Comparison of ENCODE assay signal across 10 mouse cellular contexts in genomic region chr3:108409656-108410358, GRCm38 (mm10). TPM values are rescaled to one million over a fixed set of nuclear protein-coding genes. Genes with fewer than 3 reads are reported as not detected.
A peak's percentile ranks its signal among the peaks of the same experiment; 100 is the strongest.
DNase-seq lines count a peak whose midpoint lies in the region; ATAC-seq lines count a peak whose summit lies in the region.
"Had no signal": no experiment of that assay in that cellular context is flagged by ENCODE, and none has a peak within 500 bp of the region (broad histone marks: within the 10 kb centered on the region; RNA-seq: fewer than 3 reads in every experiment).

No protein-coding gene starts in this region.

- H3K27ac ChIP-seq in forebrain, embryonic 15.5 days (replicated peaks): peak overlapping the region; percentile 96
- no peak overlapping the region for H3K27ac ChIP-seq in stomach, embryonic 14.5 days (ENCODE audit: low read length)
- no peak overlapping the region for H3K27ac ChIP-seq in liver, embryonic 12.5 days

- intact Hi-C loops in left cerebral cortex, postnatal 4 days (cut with DNase I): no loop called here

- no peaks in the 10 kb centered on the region for H3K9me3 ChIP-seq in forebrain, embryonic 15.5 days
- peaks cover 17% of the 10 kb centered on the region for H3K9me3 ChIP-seq in stomach, embryonic 14.5 days (ENCODE audit: control insufficient read depth, low read depth, low read length)
- peaks cover 20% of the 10 kb centered on the region; the same call in 1 of the 2 replicates for H3K9me3 ChIP-seq in liver, embryonic 12.5 days (replicated peaks)

- peak overlapping the region; percentile 76 for H3K4me2 ChIP-seq in forebrain, embryonic 15.5 days (replicated peaks)
- H3K4me2 ChIP-seq in stomach, embryonic 14.5 days (replicated peaks; ENCODE audit: low read depth, low read length): peak overlapping the region; percentile 24; the same call in 1 of the 2 replicates
- no peak overlapping the region for H3K4me2 ChIP-seq in liver, embryonic 12.5 days

- no peaks in the 10 kb centered on the region for H3K27me3 ChIP-seq in forebrain, embryonic 15.5 days
- no peaks in the 10 kb centered on the region for H3K27me3 ChIP-seq in stomach, embryonic 14.5 days (ENCODE audit: control insufficient read depth, insufficient read depth, low read length)
- peaks cover 30% of the 10 kb centered on the region for H3K27me3 ChIP-seq in liver, embryonic 12.5 days (replicated peaks)

- peaks cover 79% of the 10 kb centered on the region for H3K4me1 ChIP-seq in forebrain, embryonic 15.5 days
- H3K4me1 ChIP-seq in stomach, embryonic 14.5 days (ENCODE audit: control insufficient read depth, insufficient read depth, low read length): peaks cover 13% of the 10 kb centered on the region
- H3K4me1 ChIP-seq in liver, embryonic 12.5 days: no peaks in the 10 kb centered on the region

- peaks cover 41% of the 10 kb centered on the region for H3K36me3 ChIP-seq in forebrain, embryonic 15.5 days
- peaks cover 3% of the 10 kb centered on the region for H3K36me3 ChIP-seq in stomach, embryonic 14.5 days (ENCODE audit: control insufficient read depth, insufficient read depth, low read length)
- H3K36me3 ChIP-seq in liver, embryonic 12.5 days: 0 out of 2 replicates have a peak, but pooled peaks cover 5% of the 10 kb centered on the region

- H3K9ac ChIP-seq in forebrain, embryonic 15.5 days (replicated peaks): peak overlapping the region; percentile 67
- H3K9ac ChIP-seq in stomach, embryonic 14.5 days (replicated peaks; ENCODE audit: low read depth, low read length): no peak overlapping the region; the same call in 1 of the 2 replicates
- H3K9ac ChIP-seq in liver, embryonic 12.5 days: no peak overlapping the region

- ATAC-seq in forebrain, embryonic 15.5 days (replicated peaks): peak; percentile 15
- ATAC-seq in stomach, embryonic 14.5 days (ENCODE audit: insufficient number of reproducible peaks, insufficient read depth, low FRiP score, low read depth): no peak
- no peak for ATAC-seq in granulocyte monocyte progenitor cell, adult 5-6 weeks (replicated peaks; ENCODE audit: poor library complexity, severe bottlenecking)
- no peak for ATAC-seq in liver, embryonic 12.5 days

- peak; percentile 82 for DNase-seq in left cerebral cortex, postnatal 4 days
- no peak for DNase-seq in left cerebral cortex, adult 8-10 months (ENCODE audit: low spot score in 2 of 2)
- peak; percentile 35 to 65 for DNase-seq in kidney, postnatal 25 days
- DNase-seq in B cell, adult 2 months: no peak

- WGBS in forebrain, embryonic 15.5 days: 14% methylated on average over 8 of the region's 8 CpGs
- WGBS in stomach, embryonic 14.5 days: 50% methylated on average over 8 of the region's 8 CpGs
- WGBS in liver, embryonic 12.5 days (ENCODE audit: insufficient replicate concordance): 50% methylated on average over 8 of the region's 8 CpGs

- peak overlapping the region; percentile 40 for H3K4me3 ChIP-seq in forebrain, embryonic 15.5 days
- H3K4me3 ChIP-seq in stomach, embryonic 14.5 days (ENCODE audit: low read depth, low read length): no peak overlapping the region
- H3K4me3 ChIP-seq in liver, embryonic 12.5 days: no peak overlapping the region

RNA-seq across cellular contexts. Expression of gene Celsr2, which starts 5.5 kb away (rescaled TPM):
- 100 to 1,000 TPM; 136 to 149 TPM for total RNA-seq in left cerebral cortex, postnatal 4 days (2021)
- 100 to 1,000 TPM; 145 to 152 (median 149) TPM for total RNA-seq in left cerebral cortex, adult 8-10 months (2022)
- 49.1 and 52.8 TPM in 2 replicates for polyA plus RNA-seq in forebrain, embryonic 15.5 days (2015; fragmentation: Nextera tagmentation; extraction: Ambion mirVana)
- 20.6 and 21.9 TPM in 2 replicates for polyA plus RNA-seq in stomach, embryonic 14.5 days (2014; fragmentation: Nextera tagmentation; extraction: Ambion mirVana)
- 0.58 and 2.5 TPM in 2 replicates for total RNA-seq in granulocyte monocyte progenitor cell, adult 5-6 weeks (2014; fragmentation: Nextera tagmentation)
- total RNA-seq in granulocyte monocyte progenitor cell, adult 5-6 weeks (2017): 0.04 and 0.15 TPM in 2 replicates
- 0.49 and 0.93 TPM in 2 replicates for polyA plus RNA-seq in liver, embryonic 12.5 days (2016; fragmentation: Nextera tagmentation; extraction: Ambion mirVana)
- total RNA-seq: CH12.LX had no signal

RNA-seq across cellular contexts. Expression of gene Psrc1, which starts 26.2 kb away (rescaled TPM):
- total RNA-seq in left cerebral cortex, postnatal 4 days (2021): 1 to 10 TPM; 4.3 to 6.9 TPM
- total RNA-seq in left cerebral cortex, adult 8-10 months (2022): 10 to 100 TPM; 11.1 to 13.8 (median 11.7) TPM
- polyA plus RNA-seq in forebrain, embryonic 15.5 days (2015; fragmentation: Nextera tagmentation; extraction: Ambion mirVana): 35.6 and 41.5 TPM in 2 replicates
- polyA plus RNA-seq in stomach, embryonic 14.5 days (2014; fragmentation: Nextera tagmentation; extraction: Ambion mirVana): 39.3 and 44.4 TPM in 2 replicates
- total RNA-seq in granulocyte monocyte progenitor cell, adult 5-6 weeks (2014; fragmentation: Nextera tagmentation): 11.6 and 14.3 TPM in 2 replicates
- 12.9 and 16.2 TPM in 2 replicates for total RNA-seq in granulocyte monocyte progenitor cell, adult 5-6 weeks (2017)
- 20.2 and 21.2 TPM in 2 replicates for polyA plus RNA-seq in liver, embryonic 12.5 days (2016; fragmentation: Nextera tagmentation; extraction: Ambion mirVana)

RNA-seq across cellular contexts. Expression of gene Sars, which starts 35.2 kb away (rescaled TPM):
- total RNA-seq in left cerebral cortex, postnatal 4 days (2021): 100 to 1,000 TPM; 194 to 199 TPM
- 100 to 1,000 TPM; 234 to 244 (median 236) TPM for total RNA-seq in left cerebral cortex, adult 8-10 months (2022)
- 221 and 222 TPM in 2 replicates for polyA plus RNA-seq in forebrain, embryonic 15.5 days (2015; fragmentation: Nextera tagmentation; extraction: Ambion mirVana)
- polyA plus RNA-seq in stomach, embryonic 14.5 days (2014; fragmentation: Nextera tagmentation; extraction: Ambion mirVana): 115 and 129 TPM in 2 replicates
- total RNA-seq in granulocyte monocyte progenitor cell, adult 5-6 weeks (2014; fragmentation: Nextera tagmentation): 30.9 and 36.2 TPM in 2 replicates
- total RNA-seq in granulocyte monocyte progenitor cell, adult 5-6 weeks (2017): 196 and 259 TPM in 2 replicates
- 132 and 134 TPM in 2 replicates for polyA plus RNA-seq in liver, embryonic 12.5 days (2016; fragmentation: Nextera tagmentation; extraction: Ambion mirVana)

RNA-seq across cellular contexts. Expression of gene Mybphl, which starts 45.1 kb away (rescaled TPM):
- total RNA-seq in left cerebral cortex, postnatal 4 days (2021): under 1 TPM in 1 of 2 experiments, not detected in 1; 0.30 TPM
- total RNA-seq in left cerebral cortex, adult 8-10 months (2022): not detected
- polyA plus RNA-seq in forebrain, embryonic 15.5 days (2015; fragmentation: Nextera tagmentation; extraction: Ambion mirVana): not detected in 2 replicates
- not detected in 2 replicates for polyA plus RNA-seq in stomach, embryonic 14.5 days (2014; fragmentation: Nextera tagmentation; extraction: Ambion mirVana)
- total RNA-seq in granulocyte monocyte progenitor cell, adult 5-6 weeks (2014; fragmentation: Nextera tagmentation): not detected in 2 replicates
- not detected in 2 replicates for total RNA-seq in granulocyte monocyte progenitor cell, adult 5-6 weeks (2017)
- 0.19 TPM in 1 of 2 replicates, not detected in the other for polyA plus RNA-seq in liver, embryonic 12.5 days (2016; fragmentation: Nextera tagmentation; extraction: Ambion mirVana)
- total RNA-seq: adrenal gland, postnatal 4 days; CH12.LX had no signal

Comparison
In these comparisons a context has a peak if more than half of its experiments do, and no peak if none do; other contexts are left out.
1. DNase-seq: peak in left cerebral cortex, postnatal 4 days (single experiment) and kidney, postnatal 25 days (2 of 2); none in left cerebral cortex, adult 8-10 months (0 of 2) and B cell, adult 2 months (0 of 2).
2. RNA of gene Celsr2, which starts 5.5 kb away (total RNA-seq): 145 to 152 TPM in left cerebral cortex, adult 8-10 months and 136 to 149 TPM in left cerebral cortex, postnatal 4 days; 0.04 to 2.5 TPM in granulocyte monocyte progenitor cell, adult 5-6 weeks; every median in the first group is over 10 times any median in the second.